Mouse (Mus musculus) heart, embryonic 14.5 days (tissue): ENCODE measurements around the gene Klf13. TPM values are rescaled to one million over a fixed set of nuclear protein-coding genes. Genes with fewer than 3 reads are reported as not detected.
A peak's percentile ranks its signal among the peaks of the same experiment; 100 is the strongest.

Source experiments
- ATAC-seq: fragments of 200-750 bp; cut with Nextera tagmentation; 2 replicates; pipeline ENCODE4 v1.8.0; 2017; ENCODE audit warnings: low read depth, moderate TSS enrichment; ENCODE audit not compliant: insufficient number of reproducible peaks, insufficient read depth, low FRiP score
- H3K27ac ChIP-seq, 2 experiments: fragments of 200-500 bp in 1 of 2; fragments of 300-500 bp in 1 of 2; sonication (generic) in 1 of 2; replicated peaks in 1 of 2; 2 replicates each; pipeline ENCODE4 v1.5.1; 2012 to 2014; ENCODE audit warnings: low read depth in 2 of 2, low read length in 2 of 2, control low read depth in 1 of 2, mild to moderate bottlenecking in 1 of 2, mixed read lengths in 1 of 2; ENCODE audit not compliant: control insufficient read depth in 1 of 2, insufficient read depth in 1 of 2
- H3K27me3 ChIP-seq: fragments of 300-500 bp; sonication (generic); 2 replicates; pipeline ENCODE4 v1.6.1; 2014; ENCODE audit warnings: mild to moderate bottlenecking, low read length, control low read depth; ENCODE audit not compliant: control insufficient read depth, insufficient read depth
- H3K36me3 ChIP-seq: fragments of 300-500 bp; sonication (generic); 2 replicates; pipeline ENCODE4 v1.6.1; 2014; ENCODE audit warnings: mild to moderate bottlenecking, control low read depth, low read length, mixed read lengths; ENCODE audit not compliant: control insufficient read depth, insufficient read depth
- H3K4me1 ChIP-seq, 2 experiments: fragments of 200-500 bp in 1 of 2; fragments of 300-500 bp in 1 of 2; sonication (generic) in 1 of 2; 2 replicates each; pipeline ENCODE4 v1.6.1; 2012 to 2014; ENCODE audit warnings: low read length in 2 of 2, control low read depth in 1 of 2, mixed read lengths in 1 of 2; ENCODE audit not compliant: control insufficient read depth in 2 of 2, insufficient read depth in 2 of 2
- H3K4me2 ChIP-seq: fragments of 300-500 bp; sonication (generic); 2 replicates; pipeline ENCODE4 v1.6.1; 2014; ENCODE audit warnings: mild to moderate bottlenecking, low read length
- H3K4me3 ChIP-seq, 2 experiments: fragments of 200-500 bp in 1 of 2; fragments of 300-500 bp in 1 of 2; sonication (generic) in 1 of 2; 2 replicates each; pipeline ENCODE4 v1.5.1; 2012 to 2014; ENCODE audit warnings: low read length in 2 of 2, mild to moderate bottlenecking in 2 of 2, control low read depth in 1 of 2, low read depth in 1 of 2, moderate library complexity in 1 of 2; ENCODE audit not compliant: control insufficient read depth in 1 of 2, insufficient read depth in 1 of 2
- H3K9ac ChIP-seq: fragments of 300-500 bp; sonication (generic); 2 replicates; pipeline ENCODE4 v1.6.1; 2014; ENCODE audit warnings: mild to moderate bottlenecking, low read length
- H3K9me3 ChIP-seq: fragments of 300-500 bp; sonication (generic); 2 replicates; pipeline ENCODE4 v1.6.1; 2016; ENCODE audit warnings: low read length, control low read depth; ENCODE audit not compliant: control insufficient read depth
- WGBS: fragments of 180-500 bp; shearing (Covaris S2); extraction: QIAGEN DNeasy Blood & Tissue Kit; methylation state at CpG from one replicate; pipeline ENCODE4 v1.1.7; 2014; 5-methylcytosine and 5-hydroxymethylcytosine counted together
- polyA plus RNA-seq: library from polyadenylated mRNA; unstranded; fragments of >200 nt; fragmentation: Nextera tagmentation; extraction: Ambion mirVana; gene quantifications from 2 replicates; pipeline ENCODE4 v1.2.1, GENCODE M21; 2014

Klf13 gene
- polyA plus RNA-seq, 1 experiment from 2014 or later: 26.7 TPM

DNA sequence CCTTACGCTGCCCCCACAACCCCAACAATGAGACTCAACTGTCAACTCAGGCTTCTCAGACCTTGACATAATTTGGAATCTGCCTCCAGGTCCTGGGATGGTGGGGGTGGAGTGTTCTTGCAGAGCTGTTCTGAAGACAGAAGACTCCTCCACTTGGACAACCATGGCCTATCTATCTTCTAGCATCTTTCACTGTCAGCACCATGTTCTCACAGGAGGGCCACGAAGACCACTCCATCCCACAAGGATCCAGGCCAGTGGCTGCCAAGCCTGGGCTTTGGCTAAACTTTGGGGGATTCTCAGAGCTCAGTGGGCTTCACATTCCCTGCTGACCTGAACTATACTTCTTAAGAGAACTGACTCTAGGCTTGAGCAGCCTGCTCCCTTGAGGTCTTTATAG, 23.8 kb downstream of the Klf13 start:
- H3K9me3 ChIP-seq: no peaks in the 10 kb centered on the region
- H3K9ac ChIP-seq: no peak overlapping the region
- no peaks in the 10 kb centered on the region for H3K27me3 ChIP-seq
- no peak for ATAC-seq
- peaks cover 39 to 66% of the 10 kb centered on the region in 2 experiments for H3K4me1 ChIP-seq
- H3K4me2 ChIP-seq: no peak overlapping the region
- H3K36me3 ChIP-seq: no peaks in the 10 kb centered on the region
- H3K27ac ChIP-seq: no peak overlapping the region
- WGBS: 87% methylated on average over 2 of the region's 2 CpGs
- H3K4me3 ChIP-seq: no peak overlapping the region

- WGBS: 39% methylated on average over 10 of the region's 10 CpGs
- Histone ChIP-seq H3K9ac (no peak overlapping the region; the same call in 1 of the 2 replicates), H3K36me3 (no peaks in the 10 kb centered on the region), H3K4me1 (peaks cover 33 to 65% of the 10 kb centered on the region in 2 experiments), H3K4me2 (no peak overlapping the region), H3K27ac (peak overlapping the region in 1 of 2 experiments; percentile 4; a peak in 1 of 4 replicates), H3K27me3 (no peaks in the 10 kb centered on the region), H3K9me3 (no peaks in the 10 kb centered on the region), H3K4me3 (no peak overlapping the region)
- ATAC-seq: no peak
Measured at GRCm38 (mm10) chr7:63913724-63914692, 24.7 kb downstream of the Klf13 start.

DNA sequence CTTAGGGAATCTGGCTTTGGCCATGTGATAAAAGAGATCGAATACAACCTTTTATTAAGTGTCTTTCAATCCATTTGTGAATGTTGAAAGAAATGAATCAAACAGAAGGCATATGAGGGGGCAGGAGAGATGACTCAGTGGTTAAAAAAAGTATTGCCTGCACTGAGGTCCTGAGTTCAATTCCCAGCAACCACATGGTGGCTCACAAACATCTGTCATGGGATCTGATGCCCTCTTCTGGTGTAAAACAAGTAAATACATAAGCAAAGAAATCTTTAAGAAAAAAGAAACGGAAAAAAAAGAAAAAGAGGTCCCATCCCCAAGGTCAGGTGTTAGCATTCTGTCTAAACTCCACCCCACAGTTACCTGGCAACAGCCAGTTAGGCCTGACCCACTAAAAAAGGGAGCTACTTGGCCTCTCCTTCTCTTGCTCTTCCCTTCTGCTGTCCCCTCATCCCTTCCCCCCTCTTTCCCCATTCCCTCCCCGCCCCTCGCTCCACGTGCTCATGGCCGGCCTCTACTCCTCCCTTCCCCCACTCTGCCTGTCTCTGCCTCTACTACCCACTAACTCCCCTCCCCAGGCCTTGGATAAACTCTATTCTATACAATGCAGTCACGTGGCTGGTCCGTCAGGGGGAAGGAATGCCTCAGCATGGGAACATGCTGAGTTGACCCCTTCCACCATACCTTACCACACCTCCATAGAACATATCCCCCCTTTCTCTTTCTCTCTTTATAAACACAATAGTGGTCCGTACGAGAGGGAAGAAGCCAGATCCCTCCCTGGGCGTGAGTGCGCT, 25.6 kb downstream of the Klf13 start:
- H3K36me3 ChIP-seq: no peaks in the 10 kb centered on the region
- no peaks in the 10 kb centered on the region for H3K27me3 ChIP-seq
- ATAC-seq: no peak
- H3K9me3 ChIP-seq: no peaks in the 10 kb centered on the region
- no peak overlapping the region for H3K4me3 ChIP-seq
- peaks cover 39 to 72% of the 10 kb centered on the region in 2 experiments for H3K4me1 ChIP-seq
- no peak overlapping the region; a peak in 1 of 4 replicates for H3K27ac ChIP-seq
- no peak overlapping the region for H3K4me2 ChIP-seq
- H3K9ac ChIP-seq: no peak overlapping the region
- WGBS: 52% methylated on average over 12 of the region's 12 CpGs

- Histone ChIP-seq H3K4me3 (no peak overlapping the region), H3K36me3 (no peaks in the 10 kb centered on the region), H3K4me2 (peak overlapping the region; percentile 36), H3K4me1 (peaks cover 39 to 68% of the 10 kb centered on the region in 2 experiments), H3K27ac (peak overlapping the region; percentile 63 to 80), H3K27me3 (no peaks in the 10 kb centered on the region), H3K9me3 (no peaks in the 10 kb centered on the region), H3K9ac (peak overlapping the region; percentile 48)
- WGBS: 25% methylated on average over 7 of the region's 7 CpGs
- ATAC-seq: no peak
Measured at GRCm38 (mm10) chr7:63912234-63912810, 26.4 kb downstream of the Klf13 start.

DNA sequence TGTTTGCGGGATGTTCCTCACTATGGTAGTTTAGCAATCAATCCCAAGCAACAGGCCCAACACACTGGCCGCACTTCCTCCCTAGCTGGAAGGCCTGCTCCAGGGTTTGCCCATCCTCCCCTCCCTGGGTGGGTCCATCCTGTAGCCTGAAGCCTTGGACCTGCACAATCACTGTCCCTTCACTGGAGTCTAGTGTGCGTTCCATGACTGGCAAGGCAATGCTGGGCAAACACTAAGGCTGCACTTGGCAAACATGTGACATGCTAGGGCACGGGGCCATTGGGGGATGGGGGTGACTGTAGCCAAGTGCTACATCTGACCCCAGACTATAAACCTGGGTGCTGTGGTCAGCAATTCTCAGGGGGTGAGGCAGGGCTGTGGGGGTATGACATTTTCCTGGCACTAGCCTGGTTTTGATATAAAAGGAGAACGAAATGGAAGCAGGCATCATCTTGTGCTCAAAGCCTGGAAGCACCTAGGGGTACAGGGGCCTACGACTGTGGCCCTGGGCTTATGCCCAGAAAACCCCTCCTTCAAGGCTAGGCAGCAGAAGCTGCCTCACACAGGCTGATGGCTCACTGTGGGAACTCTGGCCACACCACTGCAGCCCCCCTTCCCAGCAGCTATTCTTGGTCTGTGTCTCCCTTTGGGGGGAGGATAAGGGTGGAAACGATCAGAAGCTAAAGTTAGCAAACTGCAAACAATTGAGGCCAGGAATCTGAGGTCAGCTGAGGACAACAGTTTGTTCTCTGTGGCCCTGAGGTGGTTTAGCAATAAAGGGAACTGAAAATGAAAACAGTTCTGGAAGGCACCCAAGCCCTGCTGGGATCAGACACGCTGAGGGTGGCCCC, 27.1 kb downstream of the Klf13 start:
- Histone ChIP-seq H3K27ac (peak overlapping the region; percentile 63 to 80), H3K4me1 (peaks cover 39 to 68% of the 10 kb centered on the region in 2 experiments), H3K27me3 (no peaks in the 10 kb centered on the region), H3K9ac (peak overlapping the region; percentile 48), H3K4me3 (no peak overlapping the region), H3K9me3 (no peaks in the 10 kb centered on the region), H3K4me2 (peak overlapping the region; percentile 36), H3K36me3 (no peaks in the 10 kb centered on the region)
- 36% methylated on average over 8 of the region's 8 CpGs for WGBS
- peak; percentile 52 for ATAC-seq

- no peaks in the 10 kb centered on the region for H3K36me3 ChIP-seq
- no peak overlapping the region for H3K4me2 ChIP-seq
- WGBS: 36% methylated on average over 4 of the region's 4 CpGs
- H3K4me3 ChIP-seq: no peak overlapping the region
- peaks cover 39 to 68% of the 10 kb centered on the region in 2 experiments for H3K4me1 ChIP-seq
- no peaks in the 10 kb centered on the region for H3K9me3 ChIP-seq
- no peak for ATAC-seq
- no peaks in the 10 kb centered on the region for H3K27me3 ChIP-seq
- peak overlapping the region; percentile 12; the same call in 1 of the 2 replicates for H3K9ac ChIP-seq
- H3K27ac ChIP-seq: peak overlapping the region; percentile 34 to 80; a peak in 3 of 4 replicates
Measured at GRCm38 (mm10) chr7:63910912-63911311, 27.8 kb downstream of the Klf13 start.
